Mouse (Mus musculus) CD4-positive, CD25-positive, alpha-beta regulatory T cell, adult 4 months (primary cell): ENCODE data around the gene Hmga2. TPM values are rescaled to one million over a fixed set of nuclear protein-coding genes. Genes with fewer than 3 reads are reported as not detected.
A peak's percentile ranks its signal among the peaks of the same experiment; 100 is the strongest.

Experiments used
- ATAC-seq: one replicate; pipeline ENCODE4 v1.8.0; 2017
- polyA plus RNA-seq, 2 experiments: library from polyadenylated mRNA; unstranded; fragments of 100-300 nt; shearing (Covaris generic); gene quantifications; one replicate each; pipeline ENCODE4 v1.2.1; 2017

Gene Hmga2
- polyA plus RNA-seq, 2 experiments from 2014 or later = 0.36 TPM; not detected in 1

GRCm38 (mm10) chr10:120422820-120423219, 53.4 kb downstream of the Hmga2 start:
- no peak for ATAC-seq

- ATAC-seq = no peak
Observed at GRCm38 (mm10) chr10:120422050-120422449, 54.2 kb downstream of the Hmga2 start.

GRCm38 (mm10) chr10:120420971-120421629, 55.2 kb downstream of the Hmga2 start:
- no peak for ATAC-seq

GRCm38 (mm10) chr10:120418738-120419523, 57.3 kb downstream of the Hmga2 start:
- ATAC-seq = no peak

GRCm38 (mm10) chr10:120418211-120418610, 58.1 kb downstream of the Hmga2 start:
- no peak for ATAC-seq

GRCm38 (mm10) chr10:120417488-120418118, 58.7 kb downstream of the Hmga2 start:
- ATAC-seq = no peak

- ATAC-seq = no peak
Observed at GRCm38 (mm10) chr10:120417116-120417487, 59.2 kb downstream of the Hmga2 start.

- no peak for ATAC-seq
Observed at GRCm38 (mm10) chr10:120416628-120417027, 59.6 kb downstream of the Hmga2 start.

- ATAC-seq = no peak
Observed at GRCm38 (mm10) chr10:120412215-120412614, 64.1 kb downstream of the Hmga2 start.

- ATAC-seq = no peak
Observed at GRCm38 (mm10) chr10:120410958-120411357, 65.3 kb downstream of the Hmga2 start.

GRCm38 (mm10) chr10:120409131-120409530, 67.1 kb downstream of the Hmga2 start:
- no peak for ATAC-seq

GRCm38 (mm10) chr10:120407230-120407629, 69.0 kb downstream of the Hmga2 start:
- no peak for ATAC-seq

GRCm38 (mm10) chr10:120406038-120406437, 70.2 kb downstream of the Hmga2 start:
- ATAC-seq = no peak

GRCm38 (mm10) chr10:120405322-120405721, 70.9 kb downstream of the Hmga2 start:
- no peak for ATAC-seq

GRCm38 (mm10) chr10:120402966-120403365, 73.3 kb downstream of the Hmga2 start:
- ATAC-seq = no peak

- no peak for ATAC-seq
Observed at GRCm38 (mm10) chr10:120401787-120402186, 74.5 kb downstream of the Hmga2 start.

- ATAC-seq = no peak
Observed at GRCm38 (mm10) chr10:120399846-120400510, 76.3 kb downstream of the Hmga2 start.

GRCm38 (mm10) chr10:120398745-120399144, 77.5 kb downstream of the Hmga2 start:
- ATAC-seq = no peak

- ATAC-seq = no peak
Observed at GRCm38 (mm10) chr10:120397211-120397631, 79.0 kb downstream of the Hmga2 start.

- no peak for ATAC-seq
Observed at GRCm38 (mm10) chr10:120395550-120395949, 80.7 kb downstream of the Hmga2 start.

- ATAC-seq = peak; percentile 83
Observed at GRCm38 (mm10) chr10:120394740-120395139, 81.5 kb downstream of the Hmga2 start.

GRCm38 (mm10) chr10:120391971-120392716, 84.1 kb downstream of the Hmga2 start:
- no peak for ATAC-seq
